Mouse (Mus musculus) spleen, embryonic (tissue): Measurements from ENCODE around the gene Plscr3.

ENCODE experiments used
- CTCF ChIA-PET: fragments of 350-600 bp; sonication (Branson Sonifier 250); formaldehyde crosslinking; loops from one replicate; lab custom pipeline; 2022; lab: Charles Lee

Gene Plscr3

DNA sequence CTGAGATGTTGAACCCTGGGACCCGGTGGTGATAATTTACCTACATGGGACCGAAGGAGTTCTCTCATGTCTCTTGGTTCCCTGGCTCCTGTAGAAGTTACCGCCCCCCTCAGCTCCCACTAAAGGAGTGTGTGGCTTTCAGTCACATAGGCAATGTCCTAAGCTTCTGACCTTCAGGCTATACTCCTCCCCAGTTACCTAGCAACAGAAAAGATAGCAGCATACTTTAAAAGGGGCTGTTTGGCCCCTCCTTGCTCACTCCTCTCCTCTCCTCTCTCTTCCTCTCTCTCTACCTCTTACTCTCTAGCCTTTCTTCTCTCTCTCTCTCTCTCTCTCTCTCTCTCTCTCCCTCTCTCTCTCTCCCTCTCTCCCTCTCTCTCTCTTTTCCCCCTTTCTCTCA is 17.6 kb downstream of the Plscr3 start:
- CTCF ChIA-PET, result interaction anchor here (0.7 kb wide), 1 partner anchor 103 kb away, joined by 18 read pairs; no protein-coding TSS in a partner anchor

DNA sequence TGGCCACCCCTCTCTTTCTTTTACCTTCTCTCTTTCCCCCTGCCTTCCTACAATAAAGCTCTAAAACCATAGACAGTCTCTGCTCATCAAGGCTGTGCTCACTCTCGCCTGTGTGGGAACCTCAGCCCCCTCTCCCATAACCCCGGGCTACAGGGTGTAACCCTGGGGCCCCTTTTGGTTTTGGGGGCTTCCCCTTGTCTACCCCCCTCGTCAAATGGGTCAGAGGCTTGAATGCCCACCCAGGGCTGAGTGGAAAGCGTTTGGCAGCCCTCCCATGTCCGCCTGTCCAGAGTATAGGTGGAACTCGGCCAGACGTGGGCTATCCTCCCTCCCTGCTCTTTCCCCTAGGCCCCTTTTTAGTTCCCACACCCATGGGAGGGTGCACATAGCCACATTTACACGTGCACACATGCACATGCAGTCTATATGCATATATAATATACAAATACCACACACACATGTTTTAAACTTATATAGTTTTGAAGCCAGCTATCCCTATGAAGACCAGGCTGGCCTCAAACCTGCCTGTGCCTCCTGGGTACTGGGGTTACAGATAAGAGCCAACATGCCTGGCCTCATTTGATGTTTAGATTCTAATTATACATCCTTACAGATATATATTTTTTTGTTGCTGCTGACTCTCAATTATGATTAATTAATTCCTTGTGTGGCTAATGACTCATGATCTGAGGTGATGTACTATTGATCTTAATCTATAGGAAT is 18.1 kb downstream of the Plscr3 start:
- CTCF ChIA-PET, result interaction anchor here (0.7 kb wide), 1 partner anchor 103 kb away, joined by 18 read pairs; no protein-coding TSS in a partner anchor

DNA sequence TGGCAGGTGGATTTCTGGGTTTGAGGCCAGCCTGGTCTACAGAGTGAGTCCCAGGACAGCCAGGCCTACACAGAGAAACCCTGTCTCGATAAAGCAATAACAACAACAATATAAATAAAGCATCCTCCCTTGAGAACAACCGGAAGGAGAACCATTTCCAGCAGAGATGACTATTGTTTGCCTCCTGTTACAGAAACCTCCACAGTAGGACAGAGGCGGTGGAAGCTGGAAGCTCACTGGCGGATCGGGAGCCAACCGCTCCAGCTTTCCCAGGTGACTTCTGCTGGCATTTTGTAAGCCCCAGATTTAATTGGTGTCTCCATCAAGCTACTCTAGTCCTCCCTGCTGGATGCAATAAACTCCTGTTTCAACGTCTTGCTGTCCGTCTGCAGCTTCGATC is 19.4 kb downstream of the Plscr3 start:
- CTCF ChIA-PET, result interaction anchor here (0.6 kb wide), 1 partner anchor 103 kb away, joined by 7 read pairs; no protein-coding TSS in a partner anchor

DNA sequence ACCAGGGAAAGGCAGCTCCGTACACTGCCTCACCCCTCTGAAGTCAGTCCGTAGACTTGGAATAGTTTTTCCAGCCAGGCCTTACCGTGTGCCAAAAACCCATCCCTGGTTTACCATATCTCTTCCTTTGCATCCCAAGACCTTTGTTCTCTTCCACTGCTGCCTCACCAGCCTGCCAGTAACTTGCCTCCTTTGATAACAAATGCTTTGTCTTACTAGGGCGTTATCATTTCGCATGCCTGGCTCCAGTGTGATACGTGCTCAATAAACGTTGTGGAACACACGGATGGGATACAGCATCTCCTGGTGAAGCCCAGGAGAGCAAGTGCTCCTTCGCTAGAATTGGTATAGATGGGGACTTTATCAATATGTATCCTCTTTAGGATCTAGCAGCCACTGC is 21.2 kb downstream of the Plscr3 start:
- CTCF ChIA-PET, result no interaction called here

DNA sequence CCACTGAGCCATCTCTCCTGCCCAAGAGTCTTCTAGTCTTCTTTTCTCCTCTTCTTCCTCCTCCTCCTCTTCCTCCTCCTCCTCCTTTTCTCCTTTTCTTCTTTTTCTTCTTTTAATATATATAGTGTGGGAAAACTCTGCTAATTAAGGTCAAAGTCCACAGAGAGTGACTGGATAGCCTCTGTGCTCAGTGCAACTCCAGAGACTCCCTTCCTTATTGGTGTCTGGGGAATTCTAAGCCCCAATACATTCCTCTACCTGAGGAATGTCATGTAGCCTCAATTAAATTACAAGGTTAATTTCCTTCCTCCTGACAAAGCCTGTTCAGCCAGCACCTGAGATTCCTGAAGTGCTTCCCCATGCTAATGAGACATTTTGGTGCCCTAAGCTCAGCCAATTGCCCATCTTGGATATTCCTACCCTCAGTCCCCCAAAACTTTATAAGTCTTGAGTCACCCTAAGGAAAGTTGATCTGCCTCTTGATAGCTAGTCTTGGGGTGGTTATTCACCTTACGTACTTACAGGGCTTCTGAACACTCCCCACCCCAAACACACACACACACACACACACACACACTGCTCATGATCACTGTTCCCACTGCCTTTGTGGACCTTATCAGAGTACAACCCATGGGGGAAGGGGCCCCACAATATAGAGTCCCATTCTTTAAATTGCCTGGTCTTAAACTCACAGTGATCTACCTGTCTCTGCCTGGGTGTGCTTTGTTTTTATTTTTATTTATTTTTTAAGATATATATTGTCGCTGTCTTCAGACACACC is 24.3 kb downstream of the Plscr3 start:
- CTCF ChIA-PET, result no interaction called here

DNA sequence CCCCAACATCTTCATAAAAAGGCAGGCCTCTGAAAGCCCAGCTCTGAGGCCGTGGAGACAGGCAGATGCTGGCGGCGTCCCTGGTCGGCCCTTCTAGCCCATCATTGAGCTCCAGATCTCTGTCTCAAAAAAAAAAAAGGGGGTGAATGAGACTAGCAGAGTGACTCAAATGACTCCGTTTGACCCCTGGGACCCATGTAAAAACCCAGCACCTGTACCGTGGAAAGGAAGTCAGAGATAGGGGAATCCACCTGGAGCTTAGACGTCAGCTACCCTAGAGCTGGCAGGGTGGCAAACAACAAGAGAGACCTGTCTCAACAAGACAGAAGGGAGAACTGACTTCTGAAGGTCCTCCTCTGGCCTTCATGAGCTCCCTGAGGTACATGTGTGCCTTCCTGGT is 25.6 kb downstream of the Plscr3 start:
- CTCF ChIA-PET, result no interaction called here

DNA sequence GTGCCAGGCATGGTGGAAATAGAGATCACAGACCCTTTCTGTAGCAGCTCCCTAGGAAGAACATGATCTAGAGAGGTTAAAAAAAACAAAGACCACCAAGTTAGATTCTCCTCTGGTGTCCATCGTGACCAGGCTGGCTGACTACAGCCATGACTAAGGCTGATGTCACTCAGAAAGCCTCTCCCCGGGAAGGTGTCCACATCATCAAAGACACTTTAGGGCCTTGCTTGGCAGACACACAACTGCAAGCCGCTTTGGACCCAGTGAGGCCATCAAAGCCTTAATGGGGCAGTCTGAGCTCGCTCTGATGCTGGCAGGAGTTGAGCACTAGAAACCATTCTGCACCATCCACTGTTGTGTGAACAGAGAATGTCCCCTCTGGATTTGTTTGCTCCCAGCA is 26.3 kb downstream of the Plscr3 start:
- CTCF ChIA-PET, result no interaction called here

DNA sequence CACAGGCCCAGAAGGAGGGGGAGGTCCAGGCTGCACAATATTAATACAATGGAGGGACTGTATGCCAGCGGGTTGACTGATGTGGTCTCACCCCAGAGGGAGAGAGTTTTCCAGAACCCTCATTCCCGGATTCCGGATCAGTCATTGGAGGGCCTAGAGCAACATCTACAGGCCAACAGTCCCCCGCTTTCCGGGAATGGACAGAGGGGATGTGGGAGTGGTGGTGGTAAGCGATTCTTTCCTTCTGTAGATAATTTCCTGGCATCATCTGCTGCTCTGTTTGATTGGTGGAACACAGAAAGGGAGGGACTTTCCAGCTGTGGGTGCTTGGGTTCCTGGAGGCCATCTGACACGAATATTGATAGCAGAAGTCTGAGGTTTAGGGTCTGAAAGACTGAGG is 30.0 kb downstream of the Plscr3 start:
- CTCF ChIA-PET, result interaction anchor here (0.6 to 0.7 kb wide), 3 partner anchors 24 to 394 kb away, joined by 3 to 9 read pairs (median 3); no protein-coding TSS in a partner anchor

DNA sequence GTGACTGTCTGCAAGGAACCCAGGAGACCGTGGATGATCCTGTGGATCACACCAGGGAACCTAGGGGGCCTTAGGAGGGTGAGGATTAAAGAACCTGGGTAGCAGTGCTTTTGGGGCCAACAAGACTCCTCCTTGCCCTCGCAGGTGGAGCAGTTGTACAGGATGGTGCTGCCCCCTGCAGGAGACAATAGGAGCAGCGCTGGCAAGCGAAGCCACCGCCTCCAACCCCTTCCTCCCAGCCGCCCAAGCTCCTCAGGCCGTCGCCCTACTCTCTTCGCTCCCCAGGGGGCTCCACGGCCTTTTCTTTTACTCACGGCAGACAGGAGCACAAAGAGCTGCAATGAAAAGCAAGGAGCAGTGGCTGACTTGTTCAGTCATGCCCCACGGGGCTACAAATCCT is 30.7 kb downstream of the Plscr3 start:
- CTCF ChIA-PET, result interaction anchor here (0.6 kb wide), 1 partner anchor 161 kb away, joined by 3 read pairs; no protein-coding TSS in a partner anchor

DNA sequence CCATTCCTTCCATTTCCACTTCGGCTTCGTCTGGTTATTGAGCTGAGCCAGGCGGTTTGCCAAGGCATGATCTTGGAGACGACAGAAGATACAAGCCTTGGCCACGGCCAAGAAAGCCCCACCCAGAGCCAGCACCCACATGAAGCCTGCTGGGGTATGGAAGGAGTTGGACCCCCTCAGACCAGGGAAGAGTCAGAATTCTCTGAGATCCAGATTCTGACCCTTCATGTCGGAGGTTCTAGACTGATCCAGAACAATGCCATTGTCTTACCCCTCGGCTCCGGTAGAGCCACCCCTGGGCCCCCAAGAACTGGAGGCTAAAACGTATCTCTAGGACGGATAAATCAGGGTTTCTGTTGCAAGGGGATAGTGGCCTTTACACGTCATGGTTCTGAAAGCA is 31.7 kb downstream of the Plscr3 start, which contains the start of gene Tmem95:
TSS of gene Tmem95 (minus strand) at position 141 of the 400 bp plus-strand sequence.
- CTCF ChIA-PET, result no interaction called here

DNA sequence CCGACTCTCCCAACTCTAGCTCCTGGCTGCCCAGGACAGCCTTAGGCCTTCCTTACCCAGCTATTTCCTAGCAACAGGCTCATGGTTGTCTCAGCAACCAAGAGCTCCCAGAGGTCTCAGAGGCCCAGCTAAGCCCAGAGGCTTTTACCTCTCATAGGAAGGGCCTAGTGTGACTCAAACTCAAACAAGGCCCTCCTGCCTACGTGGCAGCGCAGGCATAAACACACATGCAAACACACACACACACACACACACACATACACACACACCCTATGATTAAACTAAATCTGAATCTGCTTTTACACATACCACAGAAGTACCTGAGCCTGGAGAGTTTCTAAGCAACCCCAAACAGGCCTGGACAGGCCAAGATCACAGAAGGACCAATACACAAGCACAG is 32.2 kb downstream of the Plscr3 start:
- CTCF ChIA-PET, result no interaction called here

DNA sequence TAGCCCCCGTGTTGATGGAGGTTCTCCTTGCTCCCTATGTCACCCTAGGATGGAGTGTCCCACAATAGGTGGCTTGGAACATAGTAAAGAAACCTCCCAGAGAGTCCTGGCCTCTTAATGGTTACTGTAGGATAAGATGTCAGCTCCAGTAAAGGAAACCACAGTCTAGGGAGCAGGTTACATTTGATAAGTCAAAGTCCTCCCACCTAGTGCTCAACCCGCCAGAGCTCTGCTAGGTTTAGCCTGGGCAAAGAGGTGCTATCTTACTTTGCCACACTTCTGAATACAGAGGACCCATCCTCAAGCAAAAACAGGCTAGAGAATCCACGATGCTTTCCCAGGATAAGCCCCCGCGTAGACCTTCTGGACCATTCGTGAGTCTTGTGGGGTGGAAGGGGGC is 32.8 kb downstream of the Plscr3 start:
- CTCF ChIA-PET, result interaction anchor here (0.5 kb wide), 1 partner anchor 494 kb away, joined by 8 read pairs; no protein-coding TSS in a partner anchor

DNA sequence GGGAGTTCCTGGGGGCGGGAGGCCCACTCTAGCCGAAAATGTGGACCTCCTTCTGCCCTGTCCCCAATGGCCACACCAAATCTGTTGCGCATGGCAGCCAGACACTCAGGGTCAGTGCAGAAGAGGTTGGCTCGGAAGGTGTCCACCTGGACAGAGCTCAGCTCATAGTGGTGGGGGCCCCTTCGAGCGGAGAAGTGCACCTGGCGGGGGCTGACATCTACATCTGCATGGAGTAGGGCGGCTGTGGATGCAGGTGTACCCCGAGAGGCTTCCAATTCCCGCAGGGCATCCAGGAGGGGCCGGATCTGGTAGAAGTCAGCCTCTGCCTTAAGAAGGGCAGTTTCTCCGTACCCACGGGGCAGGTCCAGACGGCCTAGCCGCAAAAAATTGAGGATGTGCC is 33.5 kb downstream of the Plscr3 start:
- CTCF ChIA-PET, result interaction anchor here (1.4 kb wide), 1 partner anchor 69 kb away, joined by 7 read pairs; the partner anchor contains the start of gene Slc2a4

DNA sequence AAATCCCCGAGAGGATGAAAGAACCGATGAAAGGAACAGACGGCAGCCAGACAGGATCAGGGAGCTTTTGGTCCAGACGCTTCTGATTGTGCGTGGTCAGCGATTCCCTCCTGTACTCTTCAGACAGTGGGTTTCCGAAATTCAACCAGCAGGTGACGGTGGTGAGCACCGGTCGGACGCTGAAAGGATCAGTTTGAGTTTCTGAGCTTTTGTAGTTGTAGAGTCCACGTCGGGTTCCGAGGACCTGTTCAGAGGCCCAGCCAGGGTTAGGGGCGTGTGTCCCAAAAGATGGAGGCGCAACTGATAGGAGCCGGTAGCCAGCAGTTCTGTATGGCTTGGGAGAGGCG is 34.3 kb downstream of the Plscr3 start:
- CTCF ChIA-PET, result interaction anchor here (0.7 to 1.4 kb wide), 2 partner anchors 58 to 68 kb away, joined by 3 to 7 read pairs; partner anchors contain the start of gene Slc2a4

DNA sequence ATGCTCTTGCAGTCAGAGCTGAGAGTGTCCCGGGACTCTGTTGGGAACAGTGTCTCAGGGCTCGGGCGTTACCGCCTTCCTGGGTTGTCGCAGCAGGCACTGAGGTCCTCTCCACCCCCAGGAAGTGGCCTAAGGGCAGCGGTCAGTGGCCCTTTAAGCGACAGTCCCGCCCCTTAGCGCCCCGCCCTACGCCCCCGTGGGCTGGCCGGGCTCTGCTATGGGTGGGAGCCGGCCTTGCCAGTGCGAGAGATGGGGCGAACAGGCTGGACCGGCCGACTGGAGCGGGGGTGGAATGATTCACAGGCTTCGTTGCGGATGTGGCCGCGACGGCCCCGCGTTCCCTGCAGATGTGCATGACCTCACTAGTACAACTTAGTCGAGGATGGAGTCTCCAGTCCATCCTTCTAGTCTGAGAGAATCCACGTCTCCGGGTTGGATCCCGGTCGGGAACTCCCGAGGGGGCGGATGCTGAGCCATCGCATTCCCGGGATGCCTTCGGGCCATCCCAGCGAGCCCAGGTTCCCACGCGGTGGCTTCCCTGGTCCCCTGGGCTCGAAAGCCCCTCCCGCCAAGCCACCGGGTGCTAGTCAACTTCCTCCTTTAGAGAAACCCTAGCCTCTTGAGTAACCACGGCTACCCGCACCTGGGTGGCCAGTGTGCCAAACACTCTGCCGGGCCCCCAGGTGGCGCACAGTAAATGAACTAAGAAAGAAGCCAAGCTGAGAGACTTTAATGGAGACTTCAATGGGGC is 34.9 kb downstream of the Plscr3 start, which contains the start of gene Kctd11:
TSS of gene Kctd11 (minus strand) at position 554 of the 751 bp plus-strand sequence.
- CTCF ChIA-PET, result interaction anchor here (1.4 kb wide), 1 partner anchor 67 kb away, joined by 7 read pairs; the partner anchor contains the start of gene Slc2a4

DNA sequence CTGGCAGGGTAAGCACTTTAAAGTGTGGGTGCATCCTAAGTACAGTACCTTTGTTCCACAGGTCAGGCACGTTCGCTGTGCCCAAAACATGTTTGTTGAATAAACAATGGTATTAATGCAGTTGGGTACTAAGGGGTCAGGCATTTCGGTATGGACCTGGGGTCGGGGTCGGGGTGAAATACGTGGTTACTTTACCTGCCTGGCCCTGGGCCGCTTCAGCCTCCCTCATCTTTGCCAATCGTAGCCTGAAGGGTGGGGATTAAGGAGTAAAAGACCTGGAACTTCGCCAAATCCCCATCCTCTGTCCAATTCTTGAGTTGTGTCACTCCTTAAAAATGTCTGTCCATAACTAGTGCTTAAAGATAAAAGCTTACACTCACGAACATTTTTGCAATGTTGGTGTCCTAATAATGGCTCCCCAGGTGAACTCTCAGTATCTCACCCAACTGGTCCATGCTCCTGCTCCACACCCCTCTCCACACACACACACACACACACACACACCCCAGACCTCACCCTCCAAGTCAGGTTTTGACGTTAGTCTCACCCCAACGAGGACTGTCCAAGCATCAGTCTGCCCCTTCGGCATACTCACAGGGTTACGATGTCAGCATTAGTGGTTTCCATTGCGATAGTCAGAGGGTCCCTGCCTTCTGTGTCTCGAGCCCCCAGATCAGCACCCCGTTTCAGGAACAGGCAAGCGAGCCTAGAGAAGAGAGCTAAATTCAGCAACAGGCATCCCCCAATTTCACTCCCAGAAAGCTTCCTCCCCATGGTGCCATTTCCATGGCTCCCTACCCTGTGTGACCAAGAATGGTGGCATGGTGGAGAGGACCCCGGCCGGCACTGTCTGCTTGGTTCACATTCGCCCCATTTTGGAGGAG is 35.9 kb downstream of the Plscr3 start:
- CTCF ChIA-PET, result interaction anchor here (0.6 to 0.7 kb wide), 2 partner anchors 40 to 93 kb away, joined by 3 read pairs; no protein-coding TSS in a partner anchor

DNA sequence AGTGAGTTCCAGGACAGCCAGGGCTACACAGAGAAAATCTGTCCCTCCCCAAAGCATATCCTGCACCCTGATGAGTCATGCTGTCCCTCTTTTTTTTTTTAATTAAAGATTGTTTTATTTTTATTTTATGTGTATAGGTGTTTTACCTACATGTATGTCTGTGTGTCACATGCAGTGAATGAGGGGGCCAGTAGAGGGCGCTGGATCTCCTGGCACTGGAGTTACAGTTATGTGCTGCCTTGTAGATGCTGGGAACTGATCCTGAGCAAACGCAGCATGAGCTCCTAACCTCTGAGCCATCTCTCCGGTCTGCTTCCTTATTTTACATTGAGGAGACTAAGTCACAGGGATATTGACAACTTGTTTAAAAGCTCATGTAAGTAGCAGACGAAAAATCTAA is 36.9 kb downstream of the Plscr3 start:
- CTCF ChIA-PET, result interaction anchor here (0.8 to 1.6 kb wide), 3 partner anchors 9 to 66 kb away, joined by 3 to 7 read pairs (median 3); partner anchors contain the start of gene Eif5a

DNA sequence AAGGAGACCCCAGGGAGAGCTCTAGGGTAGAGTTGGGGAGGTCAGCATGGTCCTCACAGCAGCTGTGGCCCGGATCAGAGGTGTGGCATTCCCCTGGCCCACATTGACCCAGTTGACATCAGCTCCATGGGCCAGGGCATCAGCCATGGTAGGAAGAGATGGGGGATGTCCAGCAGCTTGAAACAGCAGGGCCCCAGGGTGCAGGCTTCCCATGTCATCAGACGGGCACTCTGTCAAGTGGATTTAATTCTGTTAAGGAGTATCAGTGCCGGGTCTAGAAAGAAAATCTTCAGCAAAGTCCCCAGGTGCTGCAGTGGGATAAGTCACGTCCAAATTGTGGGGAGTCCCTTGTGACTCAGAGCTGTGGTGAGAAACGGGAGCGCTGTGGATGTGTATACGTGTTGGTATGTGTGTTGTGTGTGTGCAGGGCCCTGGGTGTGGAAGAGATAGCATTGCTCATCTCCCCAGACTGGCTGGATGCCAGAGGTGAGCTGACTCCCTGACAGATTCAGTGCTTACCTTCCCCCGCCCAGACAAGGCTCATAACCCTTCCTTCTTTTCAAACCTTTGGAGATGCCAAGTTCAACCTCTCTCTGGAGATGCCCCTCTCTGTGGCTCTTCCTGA is 37.5 kb downstream of the Plscr3 start:
- CTCF ChIA-PET, result interaction anchor here (0.8 to 1.6 kb wide), 3 partner anchors 8 to 65 kb away, joined by 3 to 7 read pairs (median 3); partner anchors contain the start of gene Eif5a

DNA sequence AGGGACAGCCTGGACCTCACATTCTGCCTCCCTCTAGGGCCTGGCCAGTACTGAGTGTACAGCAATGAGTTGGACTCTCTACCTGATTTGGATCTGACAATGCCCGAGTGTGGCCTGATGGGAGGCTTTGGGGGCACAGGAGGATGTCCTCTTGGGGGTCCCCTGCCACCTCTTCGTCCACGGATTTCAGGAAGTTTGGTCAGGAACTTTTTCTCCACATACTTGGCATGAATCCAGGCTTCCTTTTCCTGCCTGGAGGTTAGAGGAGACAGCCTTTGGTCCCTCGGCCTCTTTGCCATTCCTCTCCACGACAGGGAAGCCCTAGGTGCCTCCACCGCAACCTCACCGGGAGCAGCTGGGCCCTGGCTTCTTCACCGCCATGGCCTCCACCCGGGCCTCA is 38.1 kb downstream of the Plscr3 start:
- CTCF ChIA-PET, result interaction anchor here (0.6 to 1.6 kb wide), 2 partner anchors 37 to 196 kb away, joined by 4 to 7 read pairs; partner anchors contain the start of gene Eif5a
